Mouse (Mus musculus) midbrain, embryonic 11.5 days (tissue): Measurements from ENCODE around the gene Hgd. TPM values are rescaled to one million over a fixed set of nuclear protein-coding genes. Genes with fewer than 3 reads are reported as not detected.
"Not testable (repeated sequence)": the region's sequence is repeated elsewhere in the genome, so short reads cannot be mapped to it uniquely, and the experiment has no call there.

ENCODE experiments used
- ATAC-seq: fragments of 200-750 bp; cut with Nextera tagmentation; 2 replicates; pipeline ENCODE4 v1.8.0; 2017; ENCODE audit warnings: moderate TSS enrichment, moderate library complexity; ENCODE audit not compliant: low FRiP score
- DNase-seq: peaks from one replicate; pipeline ENCODE4 v3.0.0; 2015; ENCODE audit warnings: low spot score; ENCODE audit errors: missing footprints
- H3K27ac ChIP-seq: fragments of 300-500 bp; sonication (generic); 2 replicates; pipeline ENCODE4 v1.5.1; 2014; ENCODE audit warnings: low read depth, low read length
- H3K27me3 ChIP-seq: fragments of 300-500 bp; sonication (generic); 2 replicates; pipeline ENCODE4 v1.6.1; 2014; ENCODE audit warnings: mild to moderate bottlenecking, low read length, moderate library complexity, mixed read lengths; ENCODE audit not compliant: control insufficient read depth, insufficient read depth
- H3K36me3 ChIP-seq: fragments of 300-500 bp; sonication (generic); 2 replicates; pipeline ENCODE4 v1.6.1; 2014; ENCODE audit warnings: mild to moderate bottlenecking, low read length, moderate library complexity, mixed read lengths; ENCODE audit not compliant: control insufficient read depth, insufficient read depth
- H3K4me1 ChIP-seq: fragments of 300-500 bp; sonication (generic); 2 replicates; pipeline ENCODE4 v1.6.1; 2014; ENCODE audit warnings: low read length; ENCODE audit not compliant: control insufficient read depth, insufficient read depth
- H3K4me2 ChIP-seq: fragments of 300-500 bp; sonication (generic); 2 replicates; pipeline ENCODE4 v1.6.1; 2014; ENCODE audit warnings: mild to moderate bottlenecking, moderate library complexity
- H3K4me3 ChIP-seq: fragments of 300-500 bp; sonication (generic); 2 replicates; pipeline ENCODE4 v1.5.1; 2014; ENCODE audit warnings: low read depth, low read length
- H3K9ac ChIP-seq: fragments of 300-500 bp; sonication (generic); 2 replicates; pipeline ENCODE4 v1.6.1; 2014; ENCODE audit warnings: low read length
- H3K9me3 ChIP-seq: fragments of 300-500 bp; sonication (generic); 2 replicates; pipeline ENCODE4 v1.6.1; 2016; ENCODE audit warnings: low read length; ENCODE audit not compliant: control insufficient read depth
- WGBS: fragments of 180-500 bp; shearing (Covaris S2); extraction: QIAGEN DNeasy Blood & Tissue Kit; methylation state at CpG from one replicate; pipeline ENCODE4 v1.1.7; 2014; 5-methylcytosine and 5-hydroxymethylcytosine counted together
- polyA plus RNA-seq: library from polyadenylated mRNA; unstranded; fragments of >200 nt; fragmentation: Nextera tagmentation; extraction: Ambion mirVana; gene quantifications from 2 replicates; pipeline ENCODE4 v1.2.1, GENCODE M21; 2014

The Hgd gene
- polyA plus RNA-seq, 1 experiment from 2014 or later: 0.29 TPM

DNA sequence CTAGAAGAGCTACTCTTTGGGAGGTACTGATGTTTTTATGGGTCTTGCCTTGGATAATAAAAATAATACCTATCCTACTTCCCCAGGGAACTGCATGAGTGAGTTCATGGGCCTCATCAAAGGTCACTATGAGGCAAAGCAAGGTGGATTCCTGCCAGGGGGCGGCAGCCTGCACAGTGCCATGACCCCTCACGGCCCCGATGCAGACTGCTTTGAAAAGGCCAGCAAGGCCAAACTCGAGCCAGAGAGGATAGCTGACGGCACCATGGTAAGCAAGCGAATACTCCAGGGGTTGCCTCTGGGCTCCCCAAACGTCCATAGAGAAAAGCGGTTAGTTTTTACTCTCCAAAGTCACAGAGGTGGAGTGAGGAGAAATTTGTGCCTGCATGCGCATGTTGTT lies 48.4 kb downstream of the Hgd start:
- H3K9ac ChIP-seq: no peak overlapping the region
- H3K27me3 ChIP-seq: no peaks in the 10 kb centered on the region
- H3K36me3 ChIP-seq: no peaks in the 10 kb centered on the region
- DNase-seq (peak; percentile 79), ATAC-seq (no peak)
- H3K9me3 ChIP-seq: no peaks in the 10 kb centered on the region
- 76% methylated on average over 9 of the region's 9 CpGs for whole genome bisulfite sequencing
- no peak overlapping the region for H3K27ac ChIP-seq
- H3K4me1 ChIP-seq: no peaks in the 10 kb centered on the region; the same call in 1 of the 2 replicates
- no peak overlapping the region for H3K4me3 ChIP-seq
- H3K4me2 ChIP-seq: no peak overlapping the region

DNA sequence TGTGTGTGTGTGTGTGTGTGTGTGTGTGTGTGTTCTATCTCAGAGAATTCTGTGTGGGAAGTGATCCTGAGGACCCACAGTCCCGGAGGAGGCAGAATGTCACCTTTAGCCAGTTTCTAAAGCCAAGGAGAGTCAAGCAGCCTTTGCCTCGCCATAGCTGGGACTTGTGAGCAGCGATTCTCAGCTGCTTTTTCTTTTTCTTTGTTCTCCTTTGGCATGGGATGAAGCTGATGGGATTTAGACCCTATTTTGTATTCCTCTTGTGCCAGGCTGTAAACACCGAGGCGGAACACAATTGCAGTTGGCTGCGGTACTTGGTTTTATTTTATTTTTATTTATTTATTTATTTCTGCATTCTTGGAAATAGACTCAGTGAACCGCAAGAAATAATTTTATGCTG lies 49.1 kb downstream of the Hgd start:
- DNase-seq: peak; percentile 68
- no peak overlapping the region for H3K9ac ChIP-seq
- no peaks in the 10 kb centered on the region for H3K9me3 ChIP-seq
- no peak overlapping the region for H3K4me2 ChIP-seq
- no peak overlapping the region for H3K4me3 ChIP-seq
- no peak overlapping the region for H3K27ac ChIP-seq
- no peaks in the 10 kb centered on the region for H3K36me3 ChIP-seq
- H3K4me1 ChIP-seq: no peaks in the 10 kb centered on the region
- no peaks in the 10 kb centered on the region for H3K27me3 ChIP-seq
- WGBS: 69% methylated on average over 7 of the region's 7 CpGs
- ATAC-seq: no peak

DNA sequence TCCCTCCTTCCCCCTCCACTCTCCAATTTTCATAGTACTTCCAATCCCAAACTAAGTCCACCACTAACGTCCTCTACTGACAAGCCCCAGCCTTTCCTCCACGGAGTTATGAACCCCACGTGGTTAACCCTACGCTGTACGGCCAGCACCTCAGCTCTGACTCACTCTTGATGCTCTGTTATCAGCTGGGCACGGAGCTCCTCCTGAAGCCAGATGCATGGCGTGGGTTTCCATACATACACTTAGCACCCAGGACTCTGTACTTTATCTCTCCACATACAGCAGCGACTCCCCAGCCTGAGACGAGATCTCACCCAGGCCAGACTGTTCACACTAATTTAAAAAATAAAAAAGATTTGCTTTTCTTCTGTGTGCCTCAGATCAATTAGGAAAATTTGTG lies 54.6 kb downstream of the Hgd start:
- Histone ChIP-seq H3K4me3 (no peak overlapping the region), H3K36me3 (no peaks in the 10 kb centered on the region), H3K9ac (no peak overlapping the region), H3K4me2 (no peak overlapping the region), H3K27ac (no peak overlapping the region), H3K27me3 (no peaks in the 10 kb centered on the region), H3K9me3 (no peaks in the 10 kb centered on the region), H3K4me1 (no peaks in the 10 kb centered on the region)
- 76% methylated on average over 9 of the region's 9 CpGs for WGBS
- ATAC-seq (no peak), DNase-seq (no peak)

DNA sequence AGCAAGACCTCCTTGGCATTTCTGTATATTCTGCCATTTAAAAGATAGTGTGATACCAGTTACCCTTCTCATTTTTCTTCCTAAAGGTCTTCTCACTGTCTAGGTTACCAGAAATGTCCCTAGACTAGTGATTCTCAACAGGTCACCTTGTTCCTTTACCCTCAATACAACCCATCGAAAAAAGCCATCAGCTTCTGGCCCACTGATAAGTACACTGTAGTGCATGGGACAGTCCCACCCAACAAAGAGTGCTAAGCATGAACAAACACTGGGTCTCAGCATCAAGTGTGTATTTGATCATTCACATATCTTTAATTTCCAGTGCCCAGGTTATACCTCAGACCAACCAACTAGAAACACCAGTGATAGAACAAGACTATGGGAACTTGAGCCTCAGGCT lies 55.1 kb downstream of the Hgd start:
- ATAC-seq: no peak
- Histone ChIP-seq H3K4me2 (no peak overlapping the region), H3K27me3 (no peaks in the 10 kb centered on the region), H3K4me1 (no peaks in the 10 kb centered on the region), H3K9ac (no peak overlapping the region), H3K36me3 (no peaks in the 10 kb centered on the region), H3K4me3 (no peak overlapping the region), H3K27ac (no peak overlapping the region), H3K9me3 (no peaks in the 10 kb centered on the region)
- WGBS: 94% methylated on average over 1 of the region's 1 CpGs
- no peak for DNase-seq

DNA sequence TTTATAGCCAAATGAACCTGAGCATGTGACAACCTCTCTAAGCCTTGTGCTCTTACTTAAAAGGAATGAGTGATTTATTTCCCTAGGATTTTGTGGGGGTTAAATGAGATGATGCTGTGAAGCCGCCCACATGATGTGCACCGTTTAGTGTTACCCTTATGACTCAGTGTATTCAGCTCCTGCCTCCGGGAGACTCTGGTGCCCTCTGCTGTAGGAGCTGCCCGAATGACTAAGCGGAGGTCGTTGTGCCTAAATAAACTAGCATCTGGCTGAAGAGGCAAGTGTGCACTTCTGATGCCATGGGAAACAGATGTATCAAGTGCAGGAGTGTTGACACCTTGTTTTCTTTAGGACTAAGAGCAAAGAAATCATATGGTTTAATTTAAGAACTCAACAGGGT lies 56.2 kb downstream of the Hgd start:
- Histone ChIP-seq H3K27ac (no peak overlapping the region), H3K4me1 (no peaks in the 10 kb centered on the region), H3K9ac (no peak overlapping the region), H3K4me3 (no peak overlapping the region), H3K9me3 (no peaks in the 10 kb centered on the region), H3K27me3 (no peaks in the 10 kb centered on the region), H3K36me3 (no peaks in the 10 kb centered on the region), H3K4me2 (no peak overlapping the region)
- no peak for ATAC-seq
- no peak for DNase-seq
- WGBS: 67% methylated on average over 6 of the region's 6 CpGs

DNA sequence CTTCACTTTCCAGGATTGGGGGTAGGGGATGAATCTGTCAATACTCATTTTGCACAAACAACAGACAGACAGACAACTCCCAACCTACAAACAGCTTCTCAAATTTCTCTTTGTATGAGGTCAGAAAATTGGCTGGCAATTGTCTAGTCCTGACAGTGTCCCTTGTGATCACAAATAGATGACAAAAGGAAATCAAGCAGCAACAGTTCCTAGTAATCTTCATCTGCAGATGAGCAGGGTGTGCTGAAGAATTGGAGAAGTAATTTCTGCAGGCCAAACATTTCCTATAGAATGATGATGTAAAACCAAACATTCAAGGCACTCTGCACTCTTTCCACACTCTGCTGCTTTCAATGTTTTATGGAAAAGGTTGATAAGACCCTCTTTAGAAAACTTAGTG lies 57.8 kb downstream of the Hgd start:
- no peaks in the 10 kb centered on the region for H3K36me3 ChIP-seq
- no peak overlapping the region for H3K4me2 ChIP-seq
- ATAC-seq (no peak), DNase-seq (no peak)
- H3K27ac ChIP-seq: no peak overlapping the region
- no peak overlapping the region for H3K9ac ChIP-seq
- H3K4me3 ChIP-seq: no peak overlapping the region
- H3K27me3 ChIP-seq: no peaks in the 10 kb centered on the region
- H3K9me3 ChIP-seq: no peaks in the 10 kb centered on the region
- H3K4me1 ChIP-seq: no peaks in the 10 kb centered on the region

DNA sequence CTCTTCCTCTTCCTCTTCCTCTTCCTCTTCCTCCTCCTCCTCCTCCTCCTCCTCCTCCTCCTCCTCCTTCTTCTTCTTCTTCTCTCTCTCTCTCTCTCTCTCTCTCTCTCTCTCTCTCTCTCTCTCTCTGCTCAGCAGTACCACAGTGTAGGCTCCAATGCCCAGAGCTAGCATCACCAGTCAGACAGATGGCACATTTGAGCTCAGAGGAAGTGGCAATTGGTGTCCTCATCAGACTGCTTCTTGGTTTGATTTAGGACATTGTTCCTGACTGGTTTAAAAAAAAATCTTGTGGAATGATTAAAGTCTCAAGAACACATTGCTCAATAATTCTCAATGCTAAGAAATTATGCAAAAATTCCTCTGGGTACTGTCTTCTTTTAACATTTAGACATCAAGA lies 60.6 kb downstream of the Hgd start:
- not testable (repeated sequence) for DNase-seq, H3K27ac ChIP-seq, H3K27me3 ChIP-seq, H3K4me3 ChIP-seq, H3K4me1 ChIP-seq, H3K36me3 ChIP-seq, ATAC-seq, H3K9me3 ChIP-seq, H3K9ac ChIP-seq, H3K4me2 ChIP-seq

DNA sequence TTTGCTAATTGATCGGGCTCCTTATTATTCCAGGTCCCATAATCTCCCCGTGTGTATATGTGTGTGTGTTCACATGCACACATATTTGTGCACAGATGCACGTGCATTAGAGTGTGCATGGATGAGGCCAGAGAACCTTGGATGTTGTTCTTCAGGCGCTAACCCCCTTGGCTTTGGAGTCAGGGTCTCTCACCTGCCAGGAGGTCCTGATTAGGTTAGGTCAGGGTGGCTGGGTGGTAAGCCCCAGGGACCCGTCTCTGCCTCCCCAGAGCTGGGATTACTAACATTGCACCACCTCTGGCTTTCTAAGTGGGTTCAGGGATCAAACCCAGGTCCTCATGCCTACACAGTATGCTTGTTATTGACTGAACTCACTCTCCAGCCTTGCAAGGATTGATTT lies 64.5 kb downstream of the Hgd start:
- ATAC-seq (no peak), DNase-seq (no peak)
- WGBS: 91% methylated on average over 5 of the region's 5 CpGs
- Histone ChIP-seq H3K4me2 (no peak overlapping the region), H3K9ac (no peak overlapping the region), H3K27ac (no peak overlapping the region), H3K27me3 (no peaks in the 10 kb centered on the region), H3K9me3 (no peaks in the 10 kb centered on the region), H3K36me3 (peaks cover 15% of the 10 kb centered on the region), H3K4me3 (no peak overlapping the region), H3K4me1 (no peaks in the 10 kb centered on the region)

DNA sequence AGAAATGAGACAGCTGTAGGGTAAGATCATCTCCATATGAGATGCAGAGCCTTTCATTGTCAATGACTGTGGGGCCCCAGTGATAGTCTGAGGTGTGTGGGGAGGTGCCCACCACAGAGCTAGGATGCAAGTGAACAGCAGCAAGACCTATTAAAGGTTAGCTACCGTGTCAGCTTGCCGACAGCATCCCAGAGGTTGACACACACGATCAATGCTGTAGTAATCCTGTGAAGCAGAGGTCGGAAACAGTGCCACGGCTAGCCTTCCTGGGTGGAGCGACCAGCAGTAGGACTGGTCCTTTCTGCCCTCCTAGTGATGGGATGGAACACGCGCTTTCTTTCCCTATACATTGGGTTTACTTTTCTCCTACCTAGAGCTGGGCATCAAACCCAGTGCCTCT lies 65.3 kb downstream of the Hgd start:
- Histone ChIP-seq H3K9ac (no peak overlapping the region), H3K9me3 (no peaks in the 10 kb centered on the region), H3K4me2 (no peak overlapping the region), H3K27me3 (no peaks in the 10 kb centered on the region), H3K27ac (no peak overlapping the region), H3K4me3 (no peak overlapping the region), H3K36me3 (peaks cover 15% of the 10 kb centered on the region), H3K4me1 (no peaks in the 10 kb centered on the region)
- ATAC-seq: no peak
- DNase-seq: no peak
- WGBS: 89% methylated on average over 8 of the region's 8 CpGs

DNA sequence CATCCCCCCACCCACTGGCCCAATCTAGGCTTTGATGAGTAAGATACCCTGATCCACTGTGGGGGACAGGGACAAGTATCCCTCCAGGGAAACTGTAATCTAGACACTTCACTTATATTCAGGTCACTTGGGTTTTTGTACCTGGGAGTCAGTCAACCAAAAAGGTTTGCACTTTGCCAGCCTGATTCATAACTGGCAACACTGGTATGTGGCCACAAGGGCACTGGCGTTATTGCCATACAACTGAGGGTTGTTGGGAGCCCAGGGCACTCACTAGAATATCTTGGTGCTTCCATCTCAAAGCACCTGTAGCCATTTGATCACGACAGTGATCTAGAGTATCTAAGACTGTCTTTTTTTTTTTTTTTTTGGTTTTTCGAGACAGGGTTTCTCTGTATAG lies 65.8 kb downstream of the Hgd start:
- H3K4me3 ChIP-seq: no peak overlapping the region
- ATAC-seq (no peak), DNase-seq (no peak)
- H3K9me3 ChIP-seq: no peaks in the 10 kb centered on the region
- WGBS: 87% methylated on average over 3 of the region's 3 CpGs
- H3K4me2 ChIP-seq: no peak overlapping the region
- no peak overlapping the region for H3K27ac ChIP-seq
- no peaks in the 10 kb centered on the region for H3K4me1 ChIP-seq
- H3K9ac ChIP-seq: no peak overlapping the region
- H3K27me3 ChIP-seq: no peaks in the 10 kb centered on the region
- H3K36me3 ChIP-seq: peaks cover 15% of the 10 kb centered on the region
